Mouse (Mus musculus): ENCODE results near the gene A830018L16Rik. TPM values are rescaled to one million over a fixed set of nuclear protein-coding genes. Genes with fewer than 3 reads are reported as not detected.
"Not testable (repeated sequence)": the region's sequence is repeated elsewhere in the genome, so short reads cannot be mapped to it uniquely, and the experiment has no call there.

The A830018L16Rik gene
- polyA plus RNA-seq, 1 experiment from 2014 or later = 30.7 TPM

DNA sequence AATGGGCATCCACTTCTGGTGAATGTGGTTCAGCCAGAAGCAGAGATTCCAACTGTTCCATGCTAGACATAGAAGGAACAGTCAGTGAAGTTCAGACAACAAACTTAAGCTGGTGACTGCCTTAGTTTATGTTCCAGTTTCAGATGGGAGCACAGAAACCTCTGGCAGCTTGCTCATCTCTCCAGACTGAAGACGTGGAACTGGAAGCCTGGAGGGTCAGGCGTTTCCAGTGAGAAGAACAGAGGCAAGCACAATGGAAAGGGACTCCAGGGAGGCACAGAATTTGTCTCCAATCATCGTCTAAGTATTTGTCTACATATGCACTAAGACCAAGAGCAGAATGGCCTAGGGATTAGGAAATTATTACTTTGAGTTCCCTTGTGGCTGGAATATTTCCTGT is 576.1 kb downstream of the A830018L16Rik start:
- no peak for ATAC-seq (ENCODE audit: insufficient number of reproducible peaks, insufficient read depth, low FRiP score, low read depth)
- Histone ChIP-seq H3K9ac (replicated peaks; ENCODE audit: low read depth, low read length) (no peak overlapping the region), H3K27ac (ENCODE audit: low read length) (no peak overlapping the region)

DNA sequence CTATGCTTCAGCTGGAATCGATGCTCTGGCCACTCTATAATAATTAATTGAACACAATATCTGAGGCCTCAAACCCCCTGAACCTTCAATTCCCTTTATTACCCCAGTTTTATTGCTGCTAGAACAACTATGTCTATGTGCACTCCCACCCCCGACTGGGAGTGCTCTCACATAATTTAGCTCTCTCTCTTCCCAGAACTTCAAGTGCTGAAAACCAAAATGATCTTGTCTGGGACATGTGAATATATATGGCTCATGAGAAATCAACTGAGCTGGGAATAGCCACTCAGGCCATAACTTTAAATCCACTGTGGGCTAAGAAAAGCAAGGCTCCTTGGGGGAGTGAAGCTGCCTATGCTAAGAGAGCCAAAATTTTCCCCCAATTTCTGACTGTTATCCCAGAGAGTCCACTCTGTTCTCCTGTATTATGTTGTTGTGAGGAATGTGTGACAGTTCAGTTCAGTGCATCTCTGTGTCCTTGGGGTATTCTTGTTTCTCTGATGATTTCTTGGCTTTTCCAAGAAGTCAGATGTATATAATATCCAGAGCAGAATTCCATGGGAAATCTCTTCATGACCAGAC is 582.5 kb downstream of the A830018L16Rik start:
- Histone ChIP-seq H3K4me3 (ENCODE audit: low read depth, low read length) (no peak overlapping the region), H3K4me2 (replicated peaks; ENCODE audit: low read depth, low read length) (no peak overlapping the region), H3K36me3 (ENCODE audit: control insufficient read depth, insufficient read depth, low read length) (no peaks in the 10 kb centered on the region), H3K9me3 (ENCODE audit: control insufficient read depth, low read depth, low read length) (no peaks in the 10 kb centered on the region), H3K9ac (replicated peaks; ENCODE audit: low read depth, low read length) (no peak overlapping the region), H3K4me1 (ENCODE audit: control insufficient read depth, insufficient read depth, low read length) (no peaks in the 10 kb centered on the region), H3K27me3 (ENCODE audit: control insufficient read depth, insufficient read depth, low read length) (no peaks in the 10 kb centered on the region), H3K27ac (ENCODE audit: low read length) (no peak overlapping the region)
- no peak for ATAC-seq (ENCODE audit: insufficient number of reproducible peaks, insufficient read depth, low FRiP score, low read depth)
- WGBS = 66% methylated on average over 2 of the region's 2 CpGs

More for the DNA sequence above, 576.1 kb downstream of the A830018L16Rik start:
- no peaks in the 10 kb centered on the region for H3K9me3 ChIP-seq (ENCODE audit: control insufficient read depth, low read depth, low read length)
- no peaks in the 10 kb centered on the region for H3K4me1 ChIP-seq (ENCODE audit: control insufficient read depth, insufficient read depth, low read length)
- no peak overlapping the region for H3K4me2 ChIP-seq (replicated peaks; ENCODE audit: low read depth, low read length)
- WGBS = 62% methylated on average over 3 of the region's 3 CpGs
- no peaks in the 10 kb centered on the region for H3K36me3 ChIP-seq (ENCODE audit: control insufficient read depth, insufficient read depth, low read length)
- no peaks in the 10 kb centered on the region for H3K27me3 ChIP-seq (ENCODE audit: control insufficient read depth, insufficient read depth, low read length)
- H3K4me3 ChIP-seq (ENCODE audit: low read depth, low read length) = no peak overlapping the region

DNA sequence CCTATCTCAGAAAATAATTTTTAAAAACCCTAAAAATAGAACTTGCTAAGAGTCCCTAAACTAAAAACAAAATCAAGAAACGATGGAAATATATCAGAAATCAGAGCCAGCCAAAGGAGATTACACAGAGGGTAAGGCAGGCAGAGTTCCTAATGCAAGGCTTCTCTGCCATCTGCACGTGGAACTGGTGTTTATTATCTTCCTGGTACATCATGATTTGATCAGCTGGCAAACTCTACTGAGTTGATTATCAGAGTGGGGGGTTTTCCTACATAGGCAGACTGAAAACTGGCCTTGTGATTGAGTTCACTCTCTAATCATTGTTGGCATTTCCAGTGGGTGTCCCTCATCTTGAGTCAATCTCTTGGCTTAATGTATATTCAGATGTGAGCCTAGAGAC is 583.7 kb downstream of the A830018L16Rik start:
- no peak overlapping the region for H3K4me3 ChIP-seq (ENCODE audit: low read depth, low read length)
- 60% methylated on average over 2 of the region's 2 CpGs for WGBS
- H3K27me3 ChIP-seq (ENCODE audit: control insufficient read depth, insufficient read depth, low read length) = no peaks in the 10 kb centered on the region
- H3K9me3 ChIP-seq (ENCODE audit: control insufficient read depth, low read depth, low read length) = no peaks in the 10 kb centered on the region
- H3K9ac ChIP-seq (replicated peaks; ENCODE audit: low read depth, low read length) = no peak overlapping the region
- H3K4me2 ChIP-seq (replicated peaks; ENCODE audit: low read depth, low read length) = no peak overlapping the region
- no peak overlapping the region for H3K27ac ChIP-seq (ENCODE audit: low read length)
- H3K36me3 ChIP-seq (ENCODE audit: control insufficient read depth, insufficient read depth, low read length) = no peaks in the 10 kb centered on the region
- no peaks in the 10 kb centered on the region for H3K4me1 ChIP-seq (ENCODE audit: control insufficient read depth, insufficient read depth, low read length)
- ATAC-seq (ENCODE audit: insufficient number of reproducible peaks, insufficient read depth, low FRiP score, low read depth) = no peak

DNA sequence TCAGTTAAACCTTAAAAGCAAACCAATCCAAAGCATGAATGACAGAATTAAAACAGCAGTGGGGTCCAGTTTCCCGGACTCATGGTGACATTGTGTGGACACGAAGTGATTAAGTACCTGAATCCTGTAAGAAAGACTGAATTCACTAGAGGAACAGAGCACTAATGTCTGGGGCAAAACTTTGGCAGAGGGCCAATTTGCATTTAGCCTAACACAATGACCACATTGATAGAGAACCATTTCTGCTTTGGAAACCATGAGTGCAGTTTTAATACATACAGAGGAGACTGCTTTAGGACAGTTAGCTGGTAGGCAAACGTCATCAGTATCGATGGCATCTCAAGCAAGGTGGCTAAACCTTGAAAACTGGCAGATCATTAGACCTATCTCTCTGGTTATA is 586.7 kb downstream of the A830018L16Rik start:
- WGBS = 34% methylated on average over 4 of the region's 4 CpGs
- ATAC-seq (ENCODE audit: insufficient number of reproducible peaks, insufficient read depth, low FRiP score, low read depth) = peak; percentile 77

DNA sequence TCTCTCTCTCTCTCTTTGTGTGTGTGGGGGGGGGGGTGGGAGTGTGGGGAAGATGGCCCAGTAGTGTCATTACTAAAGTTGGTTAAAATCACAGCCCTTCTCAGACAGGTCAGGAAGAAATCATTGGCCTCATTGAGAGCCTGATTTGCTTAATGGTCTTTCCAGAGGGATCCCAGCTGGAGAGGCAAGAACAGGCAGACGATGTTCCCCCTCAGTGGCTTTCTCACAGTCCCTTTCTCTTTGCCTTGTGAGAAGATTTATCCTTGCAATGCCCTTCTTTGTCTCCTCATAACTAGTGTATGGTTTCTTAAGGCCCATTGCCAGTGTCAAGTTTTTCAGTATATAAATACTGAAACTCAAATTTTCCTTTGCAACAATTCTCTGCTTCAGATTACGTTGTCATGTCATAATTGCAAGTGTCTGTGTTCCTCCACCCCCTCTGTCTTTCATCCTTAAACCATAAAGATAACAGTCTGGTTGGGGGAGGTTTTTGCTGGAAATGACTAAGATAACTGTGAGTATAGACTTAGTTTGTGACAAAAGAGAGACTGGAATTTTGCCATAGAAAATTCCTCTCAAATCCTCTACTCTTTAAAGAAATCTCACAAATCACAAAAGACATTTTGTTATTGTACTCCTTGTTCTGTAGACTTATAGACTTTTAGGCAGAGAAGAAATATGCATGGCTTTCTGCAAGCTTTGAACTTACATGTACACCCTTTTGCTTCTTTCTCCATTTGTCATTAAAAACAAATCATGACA is 595.1 kb downstream of the A830018L16Rik start:
- no peak overlapping the region for H3K9ac ChIP-seq (replicated peaks; ENCODE audit: low read depth, low read length)
- H3K9me3 ChIP-seq (ENCODE audit: control insufficient read depth, low read depth, low read length) = no peaks in the 10 kb centered on the region
- ATAC-seq (ENCODE audit: insufficient number of reproducible peaks, insufficient read depth, low FRiP score, low read depth) = peak; percentile 72; the same call in 1 of the 2 replicates
- H3K27ac ChIP-seq (ENCODE audit: low read length) = peak overlapping the region; percentile 71; the same call in 1 of the 2 replicates
- WGBS = 12% methylated on average over 2 of the region's 2 CpGs
- H3K4me1 ChIP-seq (ENCODE audit: control insufficient read depth, insufficient read depth, low read length) = no peaks in the 10 kb centered on the region
- H3K4me3 ChIP-seq (ENCODE audit: low read depth, low read length) = no peak overlapping the region
- H3K4me2 ChIP-seq (replicated peaks; ENCODE audit: low read depth, low read length) = no peak overlapping the region
- H3K27me3 ChIP-seq (ENCODE audit: control insufficient read depth, insufficient read depth, low read length) = no peaks in the 10 kb centered on the region
- H3K36me3 ChIP-seq (ENCODE audit: control insufficient read depth, insufficient read depth, low read length) = no peaks in the 10 kb centered on the region

More for the DNA sequence above, 586.7 kb downstream of the A830018L16Rik start:
- Histone ChIP-seq H3K36me3 (ENCODE audit: control insufficient read depth, insufficient read depth, low read length) (no peaks in the 10 kb centered on the region), H3K4me3 (ENCODE audit: low read depth, low read length) (no peak overlapping the region), H3K27me3 (ENCODE audit: control insufficient read depth, insufficient read depth, low read length) (no peaks in the 10 kb centered on the region), H3K9me3 (ENCODE audit: control insufficient read depth, low read depth, low read length) (no peaks in the 10 kb centered on the region), H3K9ac (replicated peaks; ENCODE audit: low read depth, low read length) (no peak overlapping the region), H3K4me2 (replicated peaks; ENCODE audit: low read depth, low read length) (no peak overlapping the region), H3K27ac (ENCODE audit: low read length) (no peak overlapping the region), H3K4me1 (ENCODE audit: control insufficient read depth, insufficient read depth, low read length) (no peaks in the 10 kb centered on the region)

DNA sequence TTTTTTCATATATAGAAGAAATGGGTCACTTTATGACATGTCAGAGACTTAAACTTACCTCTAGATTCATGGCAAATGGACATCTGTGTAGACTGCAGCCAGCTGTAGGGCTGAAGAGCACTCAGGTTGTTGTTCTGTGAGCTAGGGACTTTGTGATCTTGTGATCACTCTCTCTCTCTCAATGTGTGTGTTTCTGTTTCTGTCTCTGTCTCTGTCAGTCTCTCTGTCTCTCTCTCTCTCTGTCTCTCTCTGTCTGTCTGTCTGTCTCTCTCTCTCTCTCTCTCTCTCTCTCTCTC is 595.6 kb downstream of the A830018L16Rik start:
- Histone ChIP-seq H3K4me2 (replicated peaks; ENCODE audit: low read depth, low read length) (no peak overlapping the region), H3K27me3 (ENCODE audit: control insufficient read depth, insufficient read depth, low read length) (no peaks in the 10 kb centered on the region), H3K9ac (replicated peaks; ENCODE audit: low read depth, low read length) (no peak overlapping the region), H3K9me3 (ENCODE audit: control insufficient read depth, low read depth, low read length) (no peaks in the 10 kb centered on the region), H3K36me3 (ENCODE audit: control insufficient read depth, insufficient read depth, low read length) (no peaks in the 10 kb centered on the region), H3K27ac (ENCODE audit: low read length) (peak overlapping the region; percentile 71), H3K4me1 (ENCODE audit: control insufficient read depth, insufficient read depth, low read length) (no peaks in the 10 kb centered on the region), H3K4me3 (ENCODE audit: low read depth, low read length) (no peak overlapping the region)
- peak; percentile 49; the same call in 1 of the 2 replicates for ATAC-seq (ENCODE audit: insufficient number of reproducible peaks, insufficient read depth, low FRiP score, low read depth)

DNA sequence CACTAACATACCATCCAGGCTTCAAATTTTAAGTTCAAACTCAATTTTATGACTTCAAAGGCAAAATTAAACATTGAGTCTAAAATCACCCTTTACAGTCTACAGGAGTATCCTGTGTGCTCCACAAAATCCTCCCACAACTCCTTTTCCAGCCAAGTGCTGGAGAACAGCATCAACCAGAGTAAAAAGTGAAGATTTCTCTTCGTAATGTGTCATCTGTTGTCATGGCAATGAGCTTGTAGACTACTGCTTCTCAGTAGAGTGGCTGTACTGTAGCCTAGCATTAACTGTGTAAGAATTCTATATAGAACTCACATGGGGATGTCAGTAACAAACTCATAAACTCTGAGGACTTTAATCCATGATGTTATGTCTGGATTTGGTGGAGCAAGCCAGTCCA is 596.7 kb downstream of the A830018L16Rik start:
- H3K27me3 ChIP-seq (ENCODE audit: control insufficient read depth, insufficient read depth, low read length) = no peaks in the 10 kb centered on the region
- H3K9ac ChIP-seq (replicated peaks; ENCODE audit: low read depth, low read length) = no peak overlapping the region
- H3K4me2 ChIP-seq (replicated peaks; ENCODE audit: low read depth, low read length) = no peak overlapping the region
- H3K27ac ChIP-seq (ENCODE audit: low read length) = no peak overlapping the region
- no peak overlapping the region for H3K4me3 ChIP-seq (ENCODE audit: low read depth, low read length)
- no peaks in the 10 kb centered on the region for H3K9me3 ChIP-seq (ENCODE audit: control insufficient read depth, low read depth, low read length)
- no peaks in the 10 kb centered on the region for H3K4me1 ChIP-seq (ENCODE audit: control insufficient read depth, insufficient read depth, low read length)
- ATAC-seq (ENCODE audit: insufficient number of reproducible peaks, insufficient read depth, low FRiP score, low read depth) = no peak
- H3K36me3 ChIP-seq (ENCODE audit: control insufficient read depth, insufficient read depth, low read length) = no peaks in the 10 kb centered on the region
- 77% methylated on average over 1 of the region's 1 CpGs for WGBS

DNA sequence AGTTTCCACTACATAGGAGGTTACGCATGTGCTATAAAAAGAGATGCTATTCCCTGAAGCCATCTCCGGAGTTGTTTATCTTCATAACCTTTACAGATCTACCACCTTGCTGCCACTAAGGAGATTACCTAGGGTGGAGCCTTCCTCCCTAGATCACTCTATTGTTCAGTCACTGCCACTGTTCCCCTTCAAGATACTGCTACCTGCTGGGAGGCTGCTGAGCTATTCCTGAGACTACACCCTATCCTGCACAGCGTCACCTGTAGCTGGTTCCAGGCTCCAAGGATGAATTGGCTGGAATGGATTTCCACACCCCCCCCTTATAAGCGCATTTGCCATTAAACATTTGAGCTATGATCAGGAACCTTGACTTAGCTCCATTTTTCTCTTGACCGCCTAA is 606.7 kb downstream of the A830018L16Rik start:
- WGBS = 90% methylated on average over 5 of the region's 5 CpGs
- H3K4me2 ChIP-seq (replicated peaks; ENCODE audit: low read depth, low read length); H3K27me3 ChIP-seq (ENCODE audit: control insufficient read depth, insufficient read depth, low read length); H3K27ac ChIP-seq (ENCODE audit: low read length); H3K9me3 ChIP-seq (ENCODE audit: control insufficient read depth, low read depth, low read length); H3K4me1 ChIP-seq (ENCODE audit: control insufficient read depth, insufficient read depth, low read length); H3K9ac ChIP-seq (replicated peaks; ENCODE audit: low read depth, low read length); H3K36me3 ChIP-seq (ENCODE audit: control insufficient read depth, insufficient read depth, low read length); H3K4me3 ChIP-seq (ENCODE audit: low read depth, low read length); ATAC-seq (ENCODE audit: insufficient number of reproducible peaks, insufficient read depth, low FRiP score, low read depth): not testable (repeated sequence)

Data from stomach, embryonic 14.5 days (tissue).